Mouse (Mus musculus): ENCODE measurements around the gene Olfr164.

The Olfr164 gene

DNA sequence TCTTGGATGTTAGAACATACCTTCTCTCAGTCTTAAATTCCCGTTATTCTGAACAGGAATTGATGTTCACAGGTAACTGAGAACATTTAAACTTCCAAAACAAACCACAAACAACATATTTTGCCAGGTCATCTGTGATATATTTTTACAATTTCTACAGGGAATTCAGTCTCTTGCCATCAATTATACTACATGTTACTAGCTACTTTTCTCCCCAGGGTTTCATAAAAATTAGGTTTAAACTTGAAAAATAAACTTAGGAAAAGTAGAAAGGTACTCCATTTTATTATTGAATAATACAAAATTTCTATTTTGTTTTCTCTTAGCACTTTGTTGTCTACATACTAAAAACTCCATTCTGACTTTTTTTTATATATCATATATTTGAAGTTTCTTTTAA lies at the start of gene Olfr164:
Gene Olfr164, minus strand, starts transcription at position 101 of the 400 bp plus-strand sequence.
- DNase-seq (ENCODE audit: low read depth, low spot score), result no peak

DNA sequence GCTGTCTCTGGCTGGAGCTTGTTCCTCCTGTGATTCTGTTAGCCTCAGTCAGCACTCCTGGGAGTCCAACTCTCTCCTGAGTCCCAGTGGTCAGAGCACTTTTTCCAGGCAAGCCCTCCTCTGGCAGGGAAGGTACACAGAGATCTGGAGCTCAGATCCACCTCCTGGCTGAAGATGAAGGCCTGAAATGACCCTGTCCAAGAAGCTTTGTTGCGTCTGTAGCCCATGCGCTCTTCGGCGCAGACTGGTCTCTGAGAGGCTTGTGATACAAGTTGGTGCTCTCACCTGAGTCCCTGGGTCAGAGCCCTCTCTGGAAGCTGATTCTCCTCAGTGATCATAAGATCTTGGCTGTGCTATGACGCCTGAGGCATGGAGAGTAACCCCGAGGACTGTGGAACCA lies 35.2 kb upstream of the Olfr164 start:
- DNase-seq (ENCODE audit: low read depth, low spot score), result no peak

DNA sequence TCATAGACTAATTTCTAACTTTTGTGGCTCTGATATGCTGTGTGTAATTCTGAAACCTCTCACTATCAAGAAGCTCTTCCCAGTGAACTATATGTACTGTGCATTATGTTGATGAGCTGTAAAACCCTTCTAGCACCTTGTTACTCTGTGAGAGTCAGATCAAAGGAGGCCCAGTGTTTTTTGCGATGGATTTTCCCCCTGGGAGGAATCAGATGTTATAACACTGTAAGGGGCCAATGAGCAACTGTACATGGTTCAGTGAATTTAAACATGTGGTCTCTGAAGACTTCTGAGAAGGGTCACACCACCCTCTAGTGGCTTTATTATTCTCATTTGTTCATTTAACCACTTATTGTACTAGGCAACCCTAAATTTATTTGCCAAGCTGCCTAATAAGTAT lies 50.6 kb downstream of the Olfr164 start:
- no peak for DNase-seq (ENCODE audit: low read depth, low spot score)

DNA sequence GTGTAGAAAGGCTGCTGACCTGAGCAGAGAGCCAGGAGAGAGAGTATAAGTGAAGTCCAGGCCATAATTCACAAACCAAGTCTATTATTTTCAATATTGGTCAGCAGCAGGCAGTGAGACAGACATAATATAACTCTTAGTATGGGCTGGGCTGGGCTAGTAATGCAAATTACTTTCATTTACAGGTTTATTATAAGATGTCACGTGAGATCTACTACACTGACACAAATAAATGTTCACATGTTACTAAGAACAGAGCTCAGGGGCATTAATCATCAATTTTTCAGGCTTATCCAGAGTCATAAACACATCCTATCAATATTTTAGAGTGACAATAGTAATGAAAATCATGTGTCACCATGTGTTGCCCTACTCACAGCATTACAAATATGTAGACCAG lies 53.1 kb downstream of the Olfr164 start:
- no peak for DNase-seq (ENCODE audit: low read depth, low spot score)

DNA sequence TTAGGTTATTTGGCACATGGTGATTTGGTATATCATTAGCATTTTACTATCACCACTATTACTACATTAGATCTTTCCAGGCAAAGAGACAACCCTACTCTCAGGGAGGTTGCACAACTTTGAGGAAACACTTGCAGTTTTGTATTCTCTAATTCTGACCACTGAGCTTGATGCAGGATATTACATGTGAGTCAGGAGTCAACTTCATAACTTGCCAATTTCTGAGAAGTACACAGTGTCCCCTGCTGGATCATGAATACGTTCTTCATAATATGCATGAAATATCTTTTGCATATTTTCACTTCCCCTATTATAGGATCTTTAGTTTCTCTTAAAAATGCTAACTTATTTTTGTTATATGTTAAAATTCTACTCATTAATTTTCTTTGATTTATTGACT lies 68.0 kb downstream of the Olfr164 start:
- DNase-seq (ENCODE audit: low read depth, low spot score), result no peak

DNA sequence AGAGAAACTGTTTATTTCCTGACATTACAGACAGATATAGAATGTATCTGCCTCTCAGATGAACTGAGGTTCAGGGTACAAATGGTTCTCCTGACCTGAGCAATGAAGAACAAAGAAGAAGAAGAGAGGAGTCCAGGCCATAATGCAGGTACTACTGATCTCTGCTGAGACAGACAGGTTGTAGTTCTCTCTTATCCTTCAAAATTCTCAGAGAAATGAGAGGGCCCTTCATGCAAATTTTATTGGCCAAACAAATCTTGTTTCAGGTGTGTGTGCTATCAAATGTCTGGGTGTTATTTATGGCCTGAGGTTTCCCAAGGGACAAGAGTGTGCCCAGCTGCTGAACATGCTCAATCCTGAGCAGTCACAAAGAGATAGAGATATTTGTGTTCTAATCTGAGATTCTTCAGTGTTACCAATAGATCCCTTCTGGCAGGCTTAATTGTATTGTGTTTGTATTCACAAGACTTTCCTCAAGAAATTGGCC lies 72.3 kb downstream of the Olfr164 start:
- DNase-seq (ENCODE audit: low read depth, low spot score), result no peak

DNA sequence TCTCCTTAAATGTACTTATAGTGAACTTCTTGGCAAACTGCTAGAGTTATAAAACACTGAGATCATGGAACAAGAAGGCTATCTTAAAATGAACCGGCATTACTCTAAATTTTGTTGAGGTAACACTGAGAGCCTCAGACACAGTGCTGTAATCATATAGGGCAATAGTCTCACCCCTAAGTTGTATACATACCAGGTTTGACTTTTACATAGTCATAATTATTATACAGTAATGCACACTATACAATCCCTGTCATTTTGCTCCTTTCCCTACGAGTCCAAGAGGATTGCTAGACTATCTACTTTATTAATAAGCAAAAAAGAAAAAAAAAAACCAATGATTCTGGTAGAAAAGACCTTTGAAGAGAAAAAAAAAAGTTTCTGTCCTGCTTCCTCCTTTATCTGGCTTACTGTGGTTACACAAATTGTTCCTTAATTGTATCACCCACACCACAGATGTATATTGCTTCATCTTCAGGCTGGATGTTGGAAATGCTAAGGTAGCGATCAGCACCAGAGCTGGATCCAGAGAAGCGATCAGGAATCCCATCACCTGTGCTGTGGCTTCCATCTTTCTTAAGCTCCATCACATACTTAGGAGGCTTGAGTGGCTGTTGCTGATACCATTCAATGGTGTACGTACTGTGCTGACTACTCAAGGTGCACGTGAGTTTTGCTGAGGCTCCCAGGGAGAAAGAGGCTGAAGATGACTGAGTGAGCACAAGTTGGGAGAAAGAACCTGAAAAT lies 72.9 kb downstream of the Olfr164 start:
- DNase-seq (ENCODE audit: low read depth, low spot score), result no peak

DNA sequence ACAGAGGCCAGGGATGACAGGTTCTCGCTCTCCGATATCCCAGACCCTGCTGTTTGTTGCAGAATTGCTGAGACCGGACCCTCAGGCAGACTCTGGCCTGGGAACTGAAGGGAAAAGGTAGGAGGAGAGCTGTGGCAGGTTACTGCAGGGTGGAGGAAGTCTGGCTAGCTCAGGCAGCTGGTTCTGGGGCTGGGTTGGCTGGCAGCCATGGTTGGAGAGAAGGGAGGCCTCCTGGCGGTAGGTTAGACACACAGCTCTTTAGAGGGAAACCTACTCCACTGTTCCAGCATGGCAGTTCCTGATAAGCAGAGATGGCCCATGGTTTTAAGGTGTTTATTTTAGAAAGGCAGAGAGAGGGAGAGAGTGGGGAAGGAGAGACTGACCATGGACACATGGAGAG lies 77.1 kb downstream of the Olfr164 start:
- DNase-seq (ENCODE audit: low read depth, low spot score), result no peak
